Mouse (Mus musculus): ENCODE data around the gene Rapgef5. TPM values are rescaled to one million over a fixed set of nuclear protein-coding genes. Genes with fewer than 3 reads are reported as not detected.
A peak's percentile ranks its signal among the peaks of the same experiment; 100 is the strongest.

Gene Rapgef5
- polyA plus RNA-seq, 1 experiment from 2014 or later: 19.8 TPM

DNA sequence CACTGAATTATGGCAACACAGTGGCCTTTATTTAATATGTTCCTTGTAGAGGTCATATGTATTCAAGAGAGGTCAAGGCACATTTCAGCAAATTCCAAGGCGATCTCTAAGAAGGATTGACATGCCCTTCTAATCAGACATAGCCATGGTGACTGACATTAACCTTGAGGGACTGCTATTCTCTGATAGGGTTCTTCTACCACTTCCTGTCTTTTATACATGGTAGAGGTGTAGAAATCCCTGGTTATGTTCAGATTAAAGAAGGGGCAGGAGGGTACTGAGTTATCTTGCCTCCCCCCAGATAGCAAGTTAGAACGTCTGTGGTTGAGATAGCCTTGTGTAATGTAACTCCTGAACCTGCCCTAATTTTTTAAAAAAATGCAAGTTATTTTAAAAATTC, 69.1 kb downstream of the Rapgef5 start:
- Histone ChIP-seq H3K9ac (no peak overlapping the region), H3K4me1 (no peaks in the 10 kb centered on the region), H3K27me3 (no peaks in the 10 kb centered on the region), H3K4me2 (no peak overlapping the region), H3K9me3 (replicated peaks) (no peaks in the 10 kb centered on the region), H3K4me3 (no peak overlapping the region), H3K36me3 (ENCODE audit: poor library complexity, severe bottlenecking) (no peaks in the 10 kb centered on the region), H3K27ac (no peak overlapping the region)
- 87% methylated on average over 2 of the region's 2 CpGs for WGBS
- ATAC-seq: no peak

DNA sequence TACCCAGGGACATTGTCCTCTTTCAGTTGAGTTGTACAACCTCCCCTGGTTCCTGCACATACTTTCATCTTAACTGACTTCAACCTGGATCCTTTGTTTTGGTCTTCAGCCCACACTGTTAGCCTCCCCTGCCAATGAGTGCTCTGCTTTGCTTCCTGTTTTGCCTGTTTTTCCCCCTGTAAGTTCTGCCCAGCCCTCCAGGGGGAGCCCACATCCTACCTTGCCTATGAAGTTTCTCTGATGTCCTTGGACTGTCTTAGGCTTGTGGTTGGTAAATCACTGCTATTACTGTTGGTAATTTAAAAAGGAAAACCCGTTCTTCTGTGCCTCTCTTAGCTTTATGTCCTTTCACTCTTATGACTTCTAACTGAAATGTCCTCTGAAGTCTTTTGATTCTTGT, 69.8 kb downstream of the Rapgef5 start:
- Histone ChIP-seq H3K4me2 (no peak overlapping the region), H3K27me3 (no peaks in the 10 kb centered on the region), H3K36me3 (ENCODE audit: poor library complexity, severe bottlenecking) (no peaks in the 10 kb centered on the region), H3K9ac (no peak overlapping the region), H3K9me3 (replicated peaks) (no peaks in the 10 kb centered on the region), H3K4me1 (no peaks in the 10 kb centered on the region), H3K27ac (no peak overlapping the region), H3K4me3 (no peak overlapping the region)
- ATAC-seq: no peak
- 39% methylated on average over 1 of the region's 1 CpGs for WGBS

GRCm38 (mm10) chr12:117589186-117589585, 72.9 kb downstream of the Rapgef5 start:
- ATAC-seq: no peak
- no peak overlapping the region for H3K27ac ChIP-seq
- H3K4me1 ChIP-seq: no peaks in the 10 kb centered on the region
- no peak overlapping the region for H3K4me3 ChIP-seq
- no peak overlapping the region for H3K9ac ChIP-seq
- H3K27me3 ChIP-seq: no peaks in the 10 kb centered on the region
- WGBS: 92% methylated on average over 2 of the region's 2 CpGs
- H3K9me3 ChIP-seq (replicated peaks): no peaks in the 10 kb centered on the region
- H3K36me3 ChIP-seq (ENCODE audit: poor library complexity, severe bottlenecking): no peaks in the 10 kb centered on the region
- no peak overlapping the region for H3K4me2 ChIP-seq

DNA sequence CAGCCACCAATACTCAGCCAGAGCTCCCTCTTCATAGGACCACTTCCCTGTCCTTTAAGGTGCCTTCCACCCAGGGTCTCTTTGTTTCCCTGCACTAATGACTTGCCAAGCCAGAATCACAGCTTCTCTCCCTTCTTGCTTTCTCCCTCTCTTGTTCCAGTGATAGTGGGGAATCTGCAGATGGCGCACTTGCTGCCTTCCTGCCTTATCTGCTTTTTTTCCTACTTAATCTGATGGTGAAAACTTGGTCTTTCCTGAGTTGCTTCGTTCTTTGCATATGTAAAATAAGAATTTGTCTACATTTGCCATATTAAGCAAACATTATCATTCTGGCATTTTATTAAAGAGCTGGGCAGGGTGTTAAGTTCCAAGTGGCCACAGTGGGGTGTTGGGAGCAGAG, 75.7 kb downstream of the Rapgef5 start:
- no peaks in the 10 kb centered on the region for H3K27me3 ChIP-seq
- no peak overlapping the region for H3K27ac ChIP-seq
- WGBS: 29% methylated on average over 2 of the region's 2 CpGs
- no peak overlapping the region for H3K9ac ChIP-seq
- no peak overlapping the region for H3K4me3 ChIP-seq
- no peak for ATAC-seq
- no peaks in the 10 kb centered on the region for H3K9me3 ChIP-seq (replicated peaks)
- H3K36me3 ChIP-seq (ENCODE audit: poor library complexity, severe bottlenecking): no peaks in the 10 kb centered on the region
- H3K4me2 ChIP-seq: no peak overlapping the region
- no peaks in the 10 kb centered on the region for H3K4me1 ChIP-seq

- ATAC-seq: no peak
- no peak overlapping the region for H3K27ac ChIP-seq
- H3K36me3 ChIP-seq (ENCODE audit: poor library complexity, severe bottlenecking): no peaks in the 10 kb centered on the region
- no peak overlapping the region for H3K4me3 ChIP-seq
- H3K9me3 ChIP-seq (replicated peaks): no peaks in the 10 kb centered on the region
- no peak overlapping the region for H3K4me2 ChIP-seq
- no peaks in the 10 kb centered on the region for H3K4me1 ChIP-seq
- H3K9ac ChIP-seq: no peak overlapping the region
- no peaks in the 10 kb centered on the region for H3K27me3 ChIP-seq
- 76% methylated on average over 3 of the region's 3 CpGs for WGBS
These were observed 76.3 kb downstream of the Rapgef5 start for GRCm38 (mm10) chr12:117592583-117592982.

DNA sequence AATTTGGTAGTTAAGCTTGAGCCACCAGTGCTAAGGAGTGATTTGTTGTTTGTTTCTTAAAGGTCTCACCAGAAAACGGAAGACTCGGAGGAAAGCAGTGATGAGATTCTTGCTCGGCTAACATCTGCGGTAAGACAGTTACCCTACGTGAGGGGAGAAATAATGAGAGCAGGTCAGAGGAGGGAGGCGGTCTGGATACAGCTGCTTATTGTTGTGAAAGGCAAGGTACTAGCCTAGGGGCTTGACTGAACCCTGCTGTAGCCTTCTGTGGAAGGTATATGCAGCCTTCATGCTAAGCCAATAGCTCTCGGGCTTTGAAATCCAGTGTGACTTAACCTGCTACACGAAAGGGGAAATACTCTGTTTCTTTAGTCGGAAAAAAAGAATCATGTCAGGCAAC, 78.9 kb downstream of the Rapgef5 start:
- Histone ChIP-seq H3K4me3 (no peak overlapping the region), H3K27me3 (no peaks in the 10 kb centered on the region), H3K4me2 (no peak overlapping the region), H3K9ac (no peak overlapping the region), H3K36me3 (ENCODE audit: poor library complexity, severe bottlenecking) (no peaks in the 10 kb centered on the region), H3K4me1 (no peaks in the 10 kb centered on the region), H3K27ac (no peak overlapping the region), H3K9me3 (replicated peaks) (no peaks in the 10 kb centered on the region)
- 82% methylated on average over 9 of the region's 9 CpGs for WGBS
- no peak for ATAC-seq

DNA sequence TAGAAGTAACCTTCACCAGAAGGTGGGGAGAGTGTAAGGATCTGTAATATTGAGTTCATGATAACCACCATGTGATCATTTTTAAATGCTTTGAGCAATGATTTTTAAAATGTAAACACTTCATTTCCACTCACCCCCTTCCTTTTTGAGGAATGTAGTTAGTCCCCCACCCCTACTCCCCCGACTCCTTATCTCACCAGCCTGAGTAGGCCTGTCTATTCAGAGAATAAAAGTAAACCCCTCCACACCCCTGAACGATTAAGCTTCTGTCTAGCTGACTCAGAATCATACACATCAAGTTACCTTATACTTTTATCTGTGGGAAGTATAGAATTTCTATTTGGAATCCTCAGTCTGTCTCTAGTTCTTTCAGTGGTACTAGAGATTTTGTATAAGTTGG, 81.9 kb downstream of the Rapgef5 start:
- Histone ChIP-seq H3K4me2 (no peak overlapping the region), H3K4me1 (0 out of 2 replicates have a peak, but pooled peaks cover 2% of the 10 kb centered on the region), H3K4me3 (no peak overlapping the region), H3K27ac (no peak overlapping the region), H3K9ac (no peak overlapping the region), H3K9me3 (replicated peaks) (no peaks in the 10 kb centered on the region), H3K27me3 (no peaks in the 10 kb centered on the region), H3K36me3 (ENCODE audit: poor library complexity, severe bottlenecking) (no peaks in the 10 kb centered on the region)
- no peak for ATAC-seq
- 73% methylated on average over 2 of the region's 2 CpGs for WGBS

GRCm38 (mm10) chr12:117605966-117606365, 89.7 kb downstream of the Rapgef5 start:
- H3K27me3 ChIP-seq: no peaks in the 10 kb centered on the region; the same call in 1 of the 2 replicates
- H3K4me1 ChIP-seq: 0 out of 2 replicates have a peak, but pooled peaks cover 5% of the 10 kb centered on the region
- no peak overlapping the region for H3K27ac ChIP-seq
- no peak for ATAC-seq
- H3K9ac ChIP-seq: no peak overlapping the region
- H3K9me3 ChIP-seq (replicated peaks): no peaks in the 10 kb centered on the region
- H3K4me2 ChIP-seq: no peak overlapping the region
- H3K36me3 ChIP-seq (ENCODE audit: poor library complexity, severe bottlenecking): no peaks in the 10 kb centered on the region
- 84% methylated on average over 3 of the region's 3 CpGs for WGBS
- H3K4me3 ChIP-seq: no peak overlapping the region

DNA sequence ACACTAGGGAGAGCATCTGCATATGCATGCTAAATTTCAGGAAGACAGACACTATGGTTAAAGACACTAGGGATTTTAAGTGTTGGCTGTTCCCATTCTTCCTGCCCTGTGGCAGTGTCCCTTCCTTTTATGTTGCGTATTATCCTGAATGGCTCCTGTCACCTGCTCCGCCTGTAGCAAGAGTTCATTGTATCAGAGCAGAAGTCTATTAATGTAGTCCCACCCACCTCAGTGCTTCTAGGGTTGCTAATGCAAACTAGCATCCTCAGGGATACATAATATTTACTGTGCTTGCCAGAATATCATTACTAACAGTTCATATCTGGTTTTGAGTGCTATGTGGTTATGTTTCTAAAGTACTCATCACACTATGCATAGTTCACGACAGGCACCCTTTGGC, 96.4 kb downstream of the Rapgef5 start:
- Histone ChIP-seq H3K36me3 (ENCODE audit: poor library complexity, severe bottlenecking) (no peaks in the 10 kb centered on the region), H3K4me3 (no peak overlapping the region), H3K9ac (no peak overlapping the region), H3K4me1 (peaks cover 4% of the 10 kb centered on the region; the same call in 1 of the 2 replicates), H3K27me3 (0 out of 2 replicates have a peak, but pooled peaks cover 2% of the 10 kb centered on the region), H3K27ac (no peak overlapping the region), H3K9me3 (replicated peaks) (no peaks in the 10 kb centered on the region), H3K4me2 (no peak overlapping the region)
- no peak for ATAC-seq
- WGBS: 71% methylated on average over 3 of the region's 3 CpGs

DNA sequence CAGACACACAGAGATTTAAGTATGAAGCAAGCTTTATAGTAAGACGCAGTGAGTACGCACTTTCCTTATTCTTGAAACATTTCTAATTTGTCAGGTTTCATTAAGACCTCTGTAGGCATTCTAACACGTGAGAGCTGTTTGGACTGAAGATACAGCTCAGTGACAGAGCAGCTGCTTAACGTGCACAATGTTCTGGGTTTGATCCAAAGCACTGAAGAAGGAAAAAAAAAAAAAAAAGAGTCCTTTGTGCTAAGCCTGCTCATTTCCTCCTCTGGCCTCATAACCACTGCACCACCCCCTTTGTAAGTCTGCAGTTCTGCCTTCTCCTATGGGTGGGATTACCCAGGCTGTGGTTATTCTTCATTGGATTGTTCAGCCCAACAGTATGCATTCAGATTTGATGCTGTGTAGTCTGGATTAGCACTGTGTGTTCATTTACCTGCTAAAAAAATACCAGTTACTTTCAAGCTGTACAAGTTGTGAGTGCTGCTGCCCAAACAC, 103.3 kb downstream of the Rapgef5 start:
- WGBS: 54% methylated on average over 4 of the region's 4 CpGs
- no peak for ATAC-seq
- H3K36me3 ChIP-seq (ENCODE audit: poor library complexity, severe bottlenecking): no peaks in the 10 kb centered on the region
- peaks cover 7% of the 10 kb centered on the region; the same call in 1 of the 2 replicates for H3K4me1 ChIP-seq
- H3K4me3 ChIP-seq: no peak overlapping the region
- H3K9me3 ChIP-seq (replicated peaks): no peaks in the 10 kb centered on the region
- peaks cover 15% of the 10 kb centered on the region; the same call in 1 of the 2 replicates for H3K27me3 ChIP-seq
- no peak overlapping the region for H3K9ac ChIP-seq
- H3K4me2 ChIP-seq: no peak overlapping the region
- H3K27ac ChIP-seq: no peak overlapping the region

DNA sequence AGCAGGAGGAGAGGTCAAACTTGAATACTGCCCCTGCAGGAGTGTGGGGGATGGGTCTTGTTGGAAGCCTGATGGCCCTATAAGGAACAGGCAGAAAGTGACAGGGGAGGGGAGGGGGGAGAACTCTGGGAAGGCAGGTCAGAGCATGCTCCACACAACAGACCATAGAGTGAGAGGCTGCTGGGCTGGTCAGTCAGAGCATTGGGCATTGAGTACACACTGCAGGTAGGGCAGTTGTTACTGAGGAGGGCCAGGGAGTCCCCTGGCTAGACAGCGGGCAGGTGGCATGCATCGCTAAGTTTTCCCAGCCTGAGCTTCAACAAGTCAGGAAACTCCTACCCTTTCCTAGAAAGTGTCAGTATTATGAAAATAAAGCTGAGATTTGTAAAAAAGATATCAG, 106.7 kb downstream of the Rapgef5 start:
- Histone ChIP-seq H3K9ac (no peak overlapping the region), H3K27ac (no peak overlapping the region), H3K4me3 (no peak overlapping the region), H3K4me1 (peaks cover 20% of the 10 kb centered on the region; the same call in 1 of the 2 replicates), H3K4me2 (no peak overlapping the region), H3K9me3 (replicated peaks) (no peaks in the 10 kb centered on the region), H3K36me3 (ENCODE audit: poor library complexity, severe bottlenecking) (no peaks in the 10 kb centered on the region), H3K27me3 (peaks cover 22% of the 10 kb centered on the region; the same call in 1 of the 2 replicates)
- 85% methylated on average over 2 of the region's 2 CpGs for WGBS
- ATAC-seq: no peak

DNA sequence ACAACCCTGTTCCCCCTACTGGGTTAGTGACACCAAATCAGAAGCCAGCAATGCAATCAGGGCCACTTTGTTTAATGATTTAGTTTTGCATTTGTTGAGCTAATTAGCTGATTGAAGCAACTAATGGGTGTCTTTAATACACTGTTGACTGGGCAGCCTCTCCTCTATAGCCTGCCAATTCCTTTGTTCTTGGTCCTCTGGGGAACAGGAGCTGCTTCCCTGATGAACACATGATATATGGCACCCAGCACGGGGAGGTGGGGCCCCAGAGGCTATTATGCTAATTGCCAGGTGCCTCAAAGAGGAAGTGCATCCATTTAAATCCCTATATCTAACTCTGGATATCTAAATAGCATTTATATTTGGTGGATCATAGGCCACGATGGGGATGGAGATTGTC, 111.0 kb downstream of the Rapgef5 start:
- Histone ChIP-seq H3K4me3 (no peak overlapping the region), H3K4me2 (no peak overlapping the region), H3K27me3 (peaks cover 38% of the 10 kb centered on the region), H3K4me1 (peaks cover 22% of the 10 kb centered on the region; the same call in 1 of the 2 replicates), H3K36me3 (ENCODE audit: poor library complexity, severe bottlenecking) (no peaks in the 10 kb centered on the region), H3K27ac (no peak overlapping the region; the same call in 1 of the 2 replicates), H3K9ac (no peak overlapping the region), H3K9me3 (replicated peaks) (no peaks in the 10 kb centered on the region)
- WGBS: 23% methylated on average over 2 of the region's 2 CpGs
- ATAC-seq: peak; percentile 98

Data from forebrain, embryonic 13.5 days (tissue).